ENCODE assay signal across 19 mouse cellular contexts in genomic region chr12:45977691-45978414, GRCm38 (mm10).
"Had no signal": no experiment of that assay in that cellular context is flagged by ENCODE, and none has a peak within 500 bp of the region (broad histone marks: within the 10 kb centered on the region; RNA-seq: fewer than 3 reads in every experiment).

No protein-coding gene starts in this region.

- H3K4me3 ChIP-seq: kidney, embryonic 15.5 days; left cerebral cortex, adult 2 months; limb, embryonic 12.5 days; liver, embryonic 12.5 days; liver, embryonic 15.5 days; lung, embryonic 15.5 days; megakaryocyte, embryonic 14.5 days; midbrain, embryonic 12.5 days; myocyte had no signal

- H3K9ac ChIP-seq: kidney, embryonic 15.5 days; limb, embryonic 12.5 days; liver, embryonic 12.5 days; liver, embryonic 15.5 days; lung, embryonic 15.5 days; midbrain, embryonic 12.5 days had no signal

- H3K4me1 ChIP-seq: kidney, embryonic 15.5 days; limb, embryonic 12.5 days; liver, embryonic 12.5 days; liver, embryonic 15.5 days; lung, embryonic 15.5 days; megakaryocyte, embryonic 14.5 days had no signal

- DNase-seq: kidney, adult 2 months; kidney, postnatal 10 days; kidney, postnatal 36 days; layer of hippocampus, postnatal 36 days; liver; lung, adult 18-20 months; lung, postnatal 10 days; lung, postnatal 36 days; thymus, adult 18-20 months; thymus, postnatal 36 days had no signal

- H3K27me3 ChIP-seq: kidney, embryonic 15.5 days; limb, embryonic 12.5 days; liver, embryonic 12.5 days; liver, embryonic 15.5 days; lung, embryonic 15.5 days; megakaryocyte, embryonic 14.5 days; midbrain, embryonic 12.5 days had no signal

- H3K27ac ChIP-seq: kidney, embryonic 15.5 days; left cerebral cortex, adult 2 months; limb, embryonic 12.5 days; liver, embryonic 12.5 days; liver, embryonic 15.5 days; lung, embryonic 15.5 days; midbrain, embryonic 12.5 days had no signal

- H3K4me2 ChIP-seq: kidney, embryonic 15.5 days; limb, embryonic 12.5 days; liver, embryonic 12.5 days; liver, embryonic 15.5 days; lung, embryonic 15.5 days; midbrain, embryonic 12.5 days had no signal

- H3K36me3 ChIP-seq: kidney, embryonic 15.5 days; limb, embryonic 12.5 days; liver, embryonic 12.5 days; liver, embryonic 15.5 days; lung, embryonic 15.5 days; midbrain, embryonic 12.5 days had no signal

- H3K9me3 ChIP-seq: kidney, embryonic 15.5 days; limb, embryonic 12.5 days; liver, embryonic 12.5 days; liver, embryonic 15.5 days; lung, embryonic 15.5 days; megakaryocyte, embryonic 14.5 days; midbrain, embryonic 12.5 days had no signal

- ATAC-seq: liver, embryonic 12.5 days had no signal
